Mouse (Mus musculus): ENCODE data around the gene Eif2s2. TPM values are rescaled to one million over a fixed set of nuclear protein-coding genes. Genes with fewer than 3 reads are reported as not detected.

Eif2s2 gene
- polyA plus RNA-seq (2012; rRNA removed) = 9.9 and 15.2 TPM in 2 replicates

- Histone ChIP-seq H3K36me3 (ENCODE audit: control insufficient read depth, insufficient read depth, low read length) (no peaks in the 10 kb centered on the region), H3K4me1 (ENCODE audit: control insufficient read depth, insufficient read depth, low read length) (no peaks in the 10 kb centered on the region), H3K4me3 (ENCODE audit: insufficient read depth, low read depth, low read length) (peak within 1 kb of the TSS; percentile 78), H3K27me3 (replicated peaks; ENCODE audit: control insufficient read depth, insufficient read depth, low read length) (no peaks in the 10 kb centered on the region), H3K27ac (ENCODE audit: insufficient read depth, low read depth, low read length) (peak within 1 kb of the TSS; percentile 11)
- no peak for TF ChIP-seq POLR2A (IDR thresholded peaks at IDR 0.05; ENCODE audit: low read depth, low read length)
- TF ChIP-seq CTCF (conservative IDR thresholded peaks at IDR 0.05; ENCODE audit: insufficient read depth, insufficient read length, low read depth, low read length) = no peak
- WGBS = under 1% methylated on average over 75 of the region's 75 CpGs
- DNase-seq = peak; percentile 99
These were observed at the start of gene Eif2s2 for GRCm38 (mm10) chr2:154892201-154893044. Gene Eif2s2, minus strand, starts transcription at chr2:154892935.

DNA sequence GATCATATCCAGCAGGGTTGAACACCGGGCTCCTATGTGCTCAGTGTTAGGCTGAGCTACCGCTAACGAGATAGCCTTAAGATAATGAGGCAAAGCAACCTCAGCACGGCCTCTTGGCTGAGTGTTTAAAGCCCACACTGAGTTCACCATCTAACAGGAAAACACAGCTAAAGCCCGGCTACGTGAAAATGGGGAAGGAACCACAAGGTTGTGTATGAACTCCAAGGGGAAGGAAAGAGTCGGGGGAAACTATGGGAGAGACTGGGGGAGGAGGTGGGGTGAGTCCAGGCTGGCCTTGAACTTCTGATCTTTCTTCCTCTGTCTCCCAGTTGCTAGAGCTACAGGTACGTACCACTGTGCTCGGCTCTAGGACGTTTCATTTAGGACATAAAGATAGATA lies 49.2 kb upstream of the Eif2s2 start:
- TF ChIP-seq CTCF (conservative IDR thresholded peaks at IDR 0.05; ENCODE audit: insufficient read depth, insufficient read length, low read depth, low read length) (no peak), POLR2A (IDR thresholded peaks at IDR 0.05; ENCODE audit: low read depth, low read length) (no peak)
- H3K4me3 ChIP-seq (ENCODE audit: insufficient read depth, low read depth, low read length) = no peak overlapping the region
- no peak for DNase-seq
- H3K4me1 ChIP-seq (ENCODE audit: control insufficient read depth, insufficient read depth, low read length) = no peaks in the 10 kb centered on the region
- no peaks in the 10 kb centered on the region for H3K36me3 ChIP-seq (ENCODE audit: control insufficient read depth, insufficient read depth, low read length)
- no peaks in the 10 kb centered on the region for H3K27me3 ChIP-seq (replicated peaks; ENCODE audit: control insufficient read depth, insufficient read depth, low read length)
- 81% methylated on average over 10 of the region's 10 CpGs for WGBS
- no peak overlapping the region for H3K27ac ChIP-seq (ENCODE audit: insufficient read depth, low read depth, low read length)

GRCm38 (mm10) chr2:154937547-154938390 lies 45.0 kb upstream of the Eif2s2 start:
- TF ChIP-seq POLR2A (IDR thresholded peaks at IDR 0.05; ENCODE audit: low read depth, low read length) (no peak), CTCF (conservative IDR thresholded peaks at IDR 0.05; ENCODE audit: insufficient read depth, insufficient read length, low read depth, low read length) (no peak)

DNA sequence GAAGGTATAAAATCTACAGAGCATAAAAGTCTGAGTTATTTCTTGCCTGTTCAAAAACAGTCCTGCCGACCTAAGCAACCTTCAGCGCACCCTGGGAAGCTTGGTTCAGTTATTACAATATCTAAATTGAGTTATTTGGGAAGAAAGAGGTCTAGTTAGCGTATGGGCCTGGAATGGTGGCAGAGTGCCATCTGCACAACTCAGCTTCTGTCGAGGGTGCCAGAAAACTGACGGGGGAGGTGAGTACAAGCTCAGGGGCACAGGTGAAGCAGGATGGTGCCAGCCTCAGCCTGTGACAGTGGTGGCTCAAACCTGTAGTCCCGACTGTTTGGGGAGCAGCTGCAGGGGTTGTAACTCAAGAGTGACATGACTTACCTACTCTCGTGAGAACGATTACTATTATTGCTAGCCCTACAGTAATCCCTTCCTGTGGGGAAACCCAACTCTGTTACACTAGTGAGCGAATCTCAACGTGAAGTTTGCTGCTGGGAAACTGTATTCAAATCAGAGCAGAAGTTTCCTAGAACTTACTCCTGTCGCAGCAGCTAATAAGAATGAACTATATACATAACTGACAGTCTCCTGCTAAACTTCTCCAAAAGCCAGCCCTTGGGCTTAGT lies 43.9 kb upstream of the Eif2s2 start:
- WGBS = 60% methylated on average over 11 of the region's 11 CpGs

More at GRCm38 (mm10) chr2:154937547-154938390, 45.0 kb upstream of the Eif2s2 start:
- no peak overlapping the region for H3K27ac ChIP-seq (ENCODE audit: insufficient read depth, low read depth, low read length)
- no peaks in the 10 kb centered on the region for H3K4me1 ChIP-seq (ENCODE audit: control insufficient read depth, insufficient read depth, low read length)
- no peaks in the 10 kb centered on the region for H3K36me3 ChIP-seq (ENCODE audit: control insufficient read depth, insufficient read depth, low read length)
- H3K27me3 ChIP-seq (replicated peaks; ENCODE audit: control insufficient read depth, insufficient read depth, low read length) = no peaks in the 10 kb centered on the region
- no peak for DNase-seq
- no peak overlapping the region for H3K4me3 ChIP-seq (ENCODE audit: insufficient read depth, low read depth, low read length)
- WGBS = 77% methylated on average over 8 of the region's 8 CpGs

GRCm38 (mm10) chr2:154936106-154936505 lies 43.4 kb upstream of the Eif2s2 start:
- Histone ChIP-seq H3K4me1 (ENCODE audit: control insufficient read depth, insufficient read depth, low read length) (no peaks in the 10 kb centered on the region), H3K27ac (ENCODE audit: insufficient read depth, low read depth, low read length) (no peak overlapping the region), H3K27me3 (replicated peaks; ENCODE audit: control insufficient read depth, insufficient read depth, low read length) (no peaks in the 10 kb centered on the region), H3K36me3 (ENCODE audit: control insufficient read depth, insufficient read depth, low read length) (no peaks in the 10 kb centered on the region), H3K4me3 (ENCODE audit: insufficient read depth, low read depth, low read length) (no peak overlapping the region)
- no peak for TF ChIP-seq POLR2A (IDR thresholded peaks at IDR 0.05; ENCODE audit: low read depth, low read length)
- no peak for TF ChIP-seq CTCF (conservative IDR thresholded peaks at IDR 0.05; ENCODE audit: insufficient read depth, insufficient read length, low read depth, low read length)
- WGBS = 67% methylated on average over 6 of the region's 6 CpGs
- DNase-seq = no peak

More for the DNA sequence above, 43.9 kb upstream of the Eif2s2 start:
- Histone ChIP-seq H3K4me1 (ENCODE audit: control insufficient read depth, insufficient read depth, low read length) (no peaks in the 10 kb centered on the region), H3K36me3 (ENCODE audit: control insufficient read depth, insufficient read depth, low read length) (no peaks in the 10 kb centered on the region), H3K27ac (ENCODE audit: insufficient read depth, low read depth, low read length) (no peak overlapping the region), H3K4me3 (ENCODE audit: insufficient read depth, low read depth, low read length) (no peak overlapping the region), H3K27me3 (replicated peaks; ENCODE audit: control insufficient read depth, insufficient read depth, low read length) (no peaks in the 10 kb centered on the region)
- no peak for DNase-seq
- TF ChIP-seq CTCF (conservative IDR thresholded peaks at IDR 0.05; ENCODE audit: insufficient read depth, insufficient read length, low read depth, low read length) (no peak), POLR2A (IDR thresholded peaks at IDR 0.05; ENCODE audit: low read depth, low read length) (no peak)

- no peak for DNase-seq
- H3K4me1 ChIP-seq (ENCODE audit: control insufficient read depth, insufficient read depth, low read length) = no peaks in the 10 kb centered on the region
- H3K27me3 ChIP-seq (replicated peaks; ENCODE audit: control insufficient read depth, insufficient read depth, low read length) = no peaks in the 10 kb centered on the region
- H3K4me3 ChIP-seq (ENCODE audit: insufficient read depth, low read depth, low read length) = no peak overlapping the region
- no peak overlapping the region for H3K27ac ChIP-seq (ENCODE audit: insufficient read depth, low read depth, low read length)
- TF ChIP-seq POLR2A (IDR thresholded peaks at IDR 0.05; ENCODE audit: low read depth, low read length) (no peak), CTCF (conservative IDR thresholded peaks at IDR 0.05; ENCODE audit: insufficient read depth, insufficient read length, low read depth, low read length) (no peak)
- H3K36me3 ChIP-seq (ENCODE audit: control insufficient read depth, insufficient read depth, low read length) = no peaks in the 10 kb centered on the region
- 60% methylated on average over 4 of the region's 4 CpGs for WGBS
These were observed 41.1 kb upstream of the Eif2s2 start for GRCm38 (mm10) chr2:154933884-154934283.

All from kidney, adult 2 months (tissue).